Mouse (Mus musculus) hindbrain, postnatal 0 days (tissue): ENCODE data around the gene Zan. TPM values are rescaled to one million over a fixed set of nuclear protein-coding genes. Genes with fewer than 3 reads are reported as not detected.

ENCODE experiments used
- ATAC-seq: fragments of 200-750 bp; cut with Nextera tagmentation; 2 replicates; pipeline ENCODE4 v1.8.0; 2017; ENCODE audit warnings: mild to moderate bottlenecking, moderate TSS enrichment, moderate library complexity
- DNase-seq: peaks from one replicate; pipeline ENCODE4 v3.0.0-alpha.2; 2015; ENCODE audit warnings: low spot score
- H3K27ac ChIP-seq: fragments of 300-500 bp; sonication (generic); 2 replicates; pipeline ENCODE4 v1.5.1; 2014; ENCODE audit warnings: mild to moderate bottlenecking
- H3K27me3 ChIP-seq: fragments of 300-500 bp; sonication (generic); 2 replicates; pipeline ENCODE4 v1.6.1; 2014; ENCODE audit warnings: low read length, mixed read lengths; ENCODE audit not compliant: insufficient read depth
- H3K36me3 ChIP-seq: fragments of 300-500 bp; sonication (generic); 2 replicates; pipeline ENCODE4 v1.6.1; 2014; ENCODE audit warnings: low read length, mixed read lengths; ENCODE audit not compliant: insufficient read depth
- H3K4me1 ChIP-seq: fragments of 300-500 bp; sonication (generic); 2 replicates; pipeline ENCODE4 v1.6.1; 2014; ENCODE audit warnings: antibody characterized with exemption, low read length, mixed read lengths; ENCODE audit not compliant: insufficient read depth
- H3K4me2 ChIP-seq: fragments of 300-500 bp; sonication (generic); 2 replicates; pipeline ENCODE4 v1.6.1; 2014; ENCODE audit warnings: low read depth, mild to moderate bottlenecking, low read length, moderate library complexity, mixed read lengths
- H3K4me3 ChIP-seq: fragments of 300-500 bp; sonication (generic); 2 replicates; pipeline ENCODE4 v1.5.1; 2014; ENCODE audit warnings: low read length
- H3K9ac ChIP-seq: fragments of 300-500 bp; sonication (generic); replicated peaks from 2 replicates; pipeline ENCODE4 v1.6.1; 2014; ENCODE audit warnings: mild to moderate bottlenecking, low read length, moderate library complexity, mixed read lengths
- H3K9me3 ChIP-seq: fragments of 300-500 bp; sonication (generic); 2 replicates; pipeline ENCODE4 v1.6.1; 2016; ENCODE audit warnings: low read length, mixed read lengths
- CTCF ChIP-seq: IDR thresholded peaks from 2 replicates; pipeline ENCODE4 v1.5.1; 2016; ENCODE audit warnings: antibody characterized with exemption, control low read depth, low read depth
- WGBS: fragments of 180-500 bp; shearing (Covaris S2); extraction: QIAGEN DNeasy Blood & Tissue Kit; methylation state at CpG from one replicate; pipeline ENCODE4 v1.1.7; 2014; 5-methylcytosine and 5-hydroxymethylcytosine counted together
- polyA plus RNA-seq: library from polyadenylated mRNA; unstranded; fragments of >200 nt; fragmentation: Nextera tagmentation; extraction: Ambion mirVana; gene quantifications from 2 replicates; pipeline ENCODE4 v1.2.1, GENCODE M21; 2015
- total RNA-seq: library from RNA; depleted of rRNA; stranded (reverse); fragments of >200 nt; gene quantifications from 2 replicates; pipeline ENCODE4 v1.2.3, GENCODE M21; 2014

The Zan gene
- total and polyA plus RNA-seq, 2 experiments from 2014 or later, result 0.15 to 1.6 TPM

GRCm38 (mm10) chr5:137512847-137513794 is 36.3 kb upstream of the Zan start:
- Histone ChIP-seq H3K4me2 (peak overlapping the region; percentile 86; the same call in 1 of the 2 replicates), H3K4me3 (no peak overlapping the region)

GRCm38 (mm10) chr5:137511706-137512105 is 34.8 kb upstream of the Zan start:
- peak overlapping the region; percentile 99 for H3K4me3 ChIP-seq
- peak overlapping the region; percentile 100 for H3K9ac ChIP-seq
- DNase-seq (no peak), ATAC-seq (no peak)
- H3K9me3 ChIP-seq, result no peaks in the 10 kb centered on the region
- no peaks in the 10 kb centered on the region for H3K27me3 ChIP-seq
- H3K27ac ChIP-seq, result peak overlapping the region; percentile 95; the same call in 1 of the 2 replicates
- peaks cover 16% of the 10 kb centered on the region; the same call in 1 of the 2 replicates for H3K4me1 ChIP-seq
- TF ChIP-seq CTCF, result no peak
- WGBS, result 41% methylated on average over 3 of the region's 3 CpGs
- peak overlapping the region; percentile 86 for H3K4me2 ChIP-seq
- H3K36me3 ChIP-seq, result no peaks in the 10 kb centered on the region

More at GRCm38 (mm10) chr5:137512847-137513794, 36.3 kb upstream of the Zan start:
- no peaks in the 10 kb centered on the region for H3K9me3 ChIP-seq
- ATAC-seq, result peak; percentile 46
- H3K27me3 ChIP-seq, result no peaks in the 10 kb centered on the region
- H3K9ac ChIP-seq, result 0 out of 2 replicates have a peak overlapping the region, but pooled peaks have one; percentile 21
- no peaks in the 10 kb centered on the region for H3K36me3 ChIP-seq
- 80% methylated on average over 11 of the region's 11 CpGs for WGBS
- DNase-seq, result peak; percentile 74
- TF ChIP-seq CTCF, result peak; percentile 85
- peaks cover 16% of the 10 kb centered on the region; the same call in 1 of the 2 replicates for H3K4me1 ChIP-seq
- H3K27ac ChIP-seq, result no peak overlapping the region

- Histone ChIP-seq H3K9ac (peak overlapping the region; percentile 100), H3K4me1 (peaks cover 16% of the 10 kb centered on the region; the same call in 1 of the 2 replicates), H3K4me2 (peak overlapping the region; percentile 86), H3K27me3 (no peaks in the 10 kb centered on the region), H3K9me3 (no peaks in the 10 kb centered on the region), H3K27ac (peak overlapping the region; percentile 95), H3K4me3 (peak overlapping the region; percentile 99), H3K36me3 (no peaks in the 10 kb centered on the region)
- DNase-seq (peak; percentile 40), ATAC-seq (peak; percentile 36)
- 1% methylated on average over 41 of the region's 83 CpGs for WGBS
- TF ChIP-seq CTCF, result no peak
Observed at GRCm38 (mm10) chr5:137510573-137511390, 33.9 kb upstream of the Zan start.

DNA sequence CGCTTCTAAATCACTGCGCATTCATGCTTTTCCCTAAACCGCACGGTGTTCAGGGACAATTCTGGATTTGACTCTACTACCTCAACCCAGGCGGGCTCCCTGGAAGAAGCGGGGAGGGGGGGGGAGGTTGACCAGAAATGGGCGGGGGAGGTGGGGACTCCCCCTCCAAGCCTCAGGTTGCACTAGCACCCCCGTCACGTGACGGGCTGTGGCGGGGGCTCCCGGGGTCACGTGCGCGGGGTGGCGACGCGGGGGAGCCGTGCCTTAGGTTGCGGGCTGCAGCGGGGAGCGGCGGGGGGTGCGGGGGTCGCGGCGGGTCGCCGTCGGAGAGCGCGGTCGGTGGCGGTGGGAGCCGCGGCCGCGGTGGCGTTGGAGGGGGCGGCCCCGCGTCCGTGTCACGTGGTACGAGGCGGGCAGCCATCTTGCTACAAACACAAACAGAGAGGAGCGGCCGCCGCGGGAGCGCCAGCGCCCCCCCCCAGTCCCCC is 33.2 kb upstream of the Zan start:
- ATAC-seq (peak; percentile 80), DNase-seq (peak; percentile 85)
- H3K27me3 ChIP-seq, result no peaks in the 10 kb centered on the region
- H3K4me1 ChIP-seq, result peaks cover 16% of the 10 kb centered on the region; the same call in 1 of the 2 replicates
- no peaks in the 10 kb centered on the region for H3K36me3 ChIP-seq
- peak overlapping the region; percentile 99 for H3K4me3 ChIP-seq
- H3K9ac ChIP-seq, result peak overlapping the region; percentile 100
- WGBS, result under 1% methylated on average over 21 of the region's 52 CpGs
- TF ChIP-seq CTCF, result no peak
- H3K4me2 ChIP-seq, result peak overlapping the region; percentile 86
- H3K9me3 ChIP-seq, result no peaks in the 10 kb centered on the region
- H3K27ac ChIP-seq, result peak overlapping the region; percentile 95

DNA sequence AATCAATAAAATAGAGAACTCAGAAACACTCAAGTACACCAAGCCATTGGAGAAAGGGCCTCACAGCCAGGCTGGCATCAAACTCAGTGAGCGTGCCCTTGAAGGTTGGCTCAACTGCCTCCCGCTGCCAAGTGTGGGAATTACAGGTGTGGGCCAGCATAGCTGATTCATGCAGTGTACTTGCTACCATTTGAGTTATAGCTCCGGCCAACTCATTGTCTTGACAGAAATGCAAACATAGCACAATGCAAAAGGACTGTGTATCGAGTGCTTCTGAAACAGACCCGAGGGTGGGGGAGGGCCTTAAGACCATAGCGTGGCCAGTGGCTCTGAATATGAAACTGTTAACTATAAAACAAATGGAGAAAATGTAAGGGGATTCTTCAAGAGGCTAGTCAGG is 27.2 kb upstream of the Zan start:
- Histone ChIP-seq H3K27me3 (no peaks in the 10 kb centered on the region), H3K9me3 (no peaks in the 10 kb centered on the region), H3K9ac (no peak overlapping the region), H3K4me3 (no peak overlapping the region), H3K36me3 (no peaks in the 10 kb centered on the region; the same call in 1 of the 2 replicates), H3K4me2 (no peak overlapping the region), H3K27ac (no peak overlapping the region), H3K4me1 (peaks cover 14% of the 10 kb centered on the region)
- ATAC-seq (no peak), DNase-seq (no peak)
- 84% methylated on average over 6 of the region's 6 CpGs for WGBS
- peak; percentile 37; the same call in 1 of the 2 replicates for TF ChIP-seq CTCF

GRCm38 (mm10) chr5:137502667-137503110 is 25.8 kb upstream of the Zan start:
- Histone ChIP-seq H3K4me3 (peak overlapping the region; percentile 55), H3K9ac (peak overlapping the region; percentile 75), H3K27me3 (no peaks in the 10 kb centered on the region), H3K4me2 (peak overlapping the region; percentile 79), H3K27ac (peak overlapping the region; percentile 97), H3K36me3 (no peaks in the 10 kb centered on the region; the same call in 1 of the 2 replicates), H3K9me3 (no peaks in the 10 kb centered on the region), H3K4me1 (peaks cover 14% of the 10 kb centered on the region)
- peak; percentile 99 for TF ChIP-seq CTCF
- ATAC-seq, result peak; percentile 90
- DNase-seq, result peak; percentile 96
- WGBS, result 0% methylated on average over 30 of the region's 30 CpGs
